10 mouse cellular contexts compared by ENCODE assay signal in the genomic region with DNA sequence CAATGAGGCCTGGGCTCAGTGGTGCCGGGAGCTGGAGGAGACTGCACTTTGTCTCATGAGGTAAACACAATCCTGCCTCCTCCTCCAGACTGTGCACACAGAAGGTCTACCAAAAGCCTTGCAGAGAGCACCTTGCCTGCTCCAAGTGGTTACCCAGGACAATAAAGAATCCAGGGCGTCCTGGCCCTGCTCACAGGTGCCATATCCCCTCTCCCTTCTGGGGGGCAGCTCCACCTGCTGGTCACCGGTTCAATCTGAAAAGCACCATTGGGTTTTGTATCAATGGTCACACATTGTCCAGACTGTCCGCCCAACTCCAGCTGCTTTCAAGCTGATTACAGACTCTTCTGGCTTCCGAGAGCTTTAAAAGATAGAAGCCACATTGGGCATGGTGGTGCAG. TPM values are rescaled to one million over a fixed set of nuclear protein-coding genes. Genes with fewer than 3 reads are reported as not detected.
DNase-seq lines count a peak whose midpoint lies in the region; ATAC-seq and TF ChIP-seq lines count a peak whose summit lies in the region.
"Had no signal": no experiment of that assay in that cellular context is flagged by ENCODE, and none has a peak within 500 bp of the region (broad histone marks: within the 10 kb centered on the region; RNA-seq: fewer than 3 reads in every experiment).

No protein-coding gene starts in this region.

- no peaks in the 10 kb centered on the region; the same call in 1 of the 2 replicates for H3K27me3 ChIP-seq in midbrain, postnatal 0 days (ENCODE audit: insufficient read depth, low read length)
- H3K27me3 ChIP-seq in midbrain, embryonic 15.5 days (replicated peaks): peaks cover 15% of the 10 kb centered on the region; the same call in 1 of the 2 replicates

- H3K4me3 ChIP-seq in midbrain, postnatal 0 days (ENCODE audit: low read depth, low read length): no peak overlapping the region
- no peak overlapping the region for H3K4me3 ChIP-seq in midbrain, embryonic 15.5 days

- TF ChIP-seq CTCF in midbrain, postnatal 0 days (IDR thresholded peaks at IDR 0.05): peak; percentile 47

- 55% methylated on average over 5 of the region's 5 CpGs for WGBS in midbrain, postnatal 0 days
- WGBS in midbrain, embryonic 15.5 days: 57% methylated on average over 5 of the region's 5 CpGs

- H3K4me2 ChIP-seq in midbrain, postnatal 0 days (ENCODE audit: low read depth, low read length, poor library complexity, severe bottlenecking): no peak overlapping the region
- H3K4me2 ChIP-seq in midbrain, embryonic 15.5 days: no peak overlapping the region

- intact Hi-C loops in left cerebral cortex, postnatal 36 days (cut with DNase I): no loop called here

- no peaks in the 10 kb centered on the region for H3K4me1 ChIP-seq in midbrain, postnatal 0 days (ENCODE audit: insufficient read depth, low read length)
- peaks cover 13% of the 10 kb centered on the region for H3K4me1 ChIP-seq in midbrain, embryonic 15.5 days

- no peaks in the 10 kb centered on the region; the same call in 1 of the 2 replicates for H3K9me3 ChIP-seq in midbrain, postnatal 0 days (ENCODE audit: low read length)
- no peaks in the 10 kb centered on the region for H3K9me3 ChIP-seq in midbrain, embryonic 15.5 days

- DNase-seq in adrenal gland, adult 2 months: peak; percentile 20
- no peak for DNase-seq in adrenal gland, postnatal 4 days (ENCODE audit: low spot score in 2 of 2)
- DNase-seq in midbrain, postnatal 0 days (ENCODE audit: low spot score): no peak
- DNase-seq in kidney, adult 8-10 months: peak; percentile 29 to 44
- no peak for DNase-seq in left cerebral cortex, postnatal 36 days (ENCODE audit: low spot score in 2 of 2)
- DNase-seq: cerebellum, adult 9-10 months had no signal

- no peak for ATAC-seq in midbrain, postnatal 0 days (ENCODE audit: low FRiP score)
- ATAC-seq in midbrain, embryonic 15.5 days (replicated peaks): no peak
- peak; percentile 39; the same call in 1 of the 2 replicates for ATAC-seq in neutrophil, adult 5-6 weeks (ENCODE audit: extremely low read depth, insufficient number of reproducible peaks, low FRiP score, poor library complexity, severe bottlenecking)
- ATAC-seq in erythroid progenitor cell, adult 5-6 weeks (replicated peaks; ENCODE audit: low FRiP score, poor library complexity, severe bottlenecking): no peak

- H3K27ac ChIP-seq in midbrain, postnatal 0 days (ENCODE audit: low read depth, low read length): no peak overlapping the region
- no peak overlapping the region for H3K27ac ChIP-seq in midbrain, embryonic 15.5 days

- no peak overlapping the region for H3K9ac ChIP-seq in midbrain, postnatal 0 days (replicated peaks; ENCODE audit: low read length, poor library complexity, severe bottlenecking)
- no peak overlapping the region for H3K9ac ChIP-seq in midbrain, embryonic 15.5 days

- no peaks in the 10 kb centered on the region for H3K36me3 ChIP-seq in midbrain, postnatal 0 days (ENCODE audit: insufficient read depth, low read length)
- H3K36me3 ChIP-seq in midbrain, embryonic 15.5 days (replicated peaks): no peaks in the 10 kb centered on the region

RNA-seq across cellular contexts. Expression of a gene that starts 32.0 kb away (rescaled TPM):
- total RNA-seq in adrenal gland, adult 2 months (2021): 100 to 1,000 TPM; 103 to 108 TPM
- polyA plus RNA-seq in adrenal gland, adult 2 months (2012; rRNA removed): 2.7 and 4.1 TPM in 2 replicates
- total RNA-seq in adrenal gland, postnatal 4 days (2021): 100 to 1,000 TPM; 141 to 143 TPM
- 40.8 and 61.8 TPM in 2 replicates for total RNA-seq in midbrain, postnatal 0 days (2014; rRNA removed)
- polyA plus RNA-seq in midbrain, postnatal 0 days (2015; fragmentation: Nextera tagmentation; extraction: Ambion mirVana): 71.9 and 77.0 TPM in 2 replicates
- 83.7 and 88.1 TPM in 2 replicates for polyA plus RNA-seq in midbrain, embryonic 15.5 days (2015; fragmentation: Nextera tagmentation; extraction: Ambion mirVana)
- total RNA-seq in neutrophil, adult 5-6 weeks (2017): 107 and 116 TPM in 2 replicates
- total RNA-seq in left cerebral cortex, postnatal 36 days (2021): 10 to 100 TPM; 75.9 to 96.3 TPM
- total RNA-seq in erythroid progenitor cell, adult 5-6 weeks (2015; ENCODE audit: low replicate concordance): 35.6 and 51.9 TPM in 2 replicates
- 21.7 and 36.5 TPM in 2 replicates for total RNA-seq in erythroid progenitor cell, adult 5-6 weeks (2017; ENCODE audit: low replicate concordance)

RNA-seq across cellular contexts. Expression of a gene that starts 42.9 kb away (rescaled TPM):
- total RNA-seq in adrenal gland, adult 2 months (2021): 1 to 10 TPM in 1 of 2 experiments, under 1 TPM in 1; 0.61 to 1.1 TPM
- 0.18 TPM in 1 of 2 replicates, not detected in the other for polyA plus RNA-seq in adrenal gland, adult 2 months (2012; rRNA removed)
- 1 to 10 TPM; 1.2 to 1.9 TPM for total RNA-seq in adrenal gland, postnatal 4 days (2021)
- 6.7 TPM in 2 replicates for total RNA-seq in midbrain, postnatal 0 days (2014; rRNA removed)
- polyA plus RNA-seq in midbrain, postnatal 0 days (2015; fragmentation: Nextera tagmentation; extraction: Ambion mirVana): 6.2 and 6.3 TPM in 2 replicates
- polyA plus RNA-seq in midbrain, embryonic 15.5 days (2015; fragmentation: Nextera tagmentation; extraction: Ambion mirVana): 3.3 and 4.2 TPM in 2 replicates
- total RNA-seq in neutrophil, adult 5-6 weeks (2017): 0.25 and 1.7 TPM in 2 replicates
- 1 to 10 TPM; 5.0 to 7.4 TPM for total RNA-seq in left cerebral cortex, postnatal 36 days (2021)
- total RNA-seq in erythroid progenitor cell, adult 5-6 weeks (2015; ENCODE audit: low replicate concordance): not detected in 2 replicates
- total RNA-seq in erythroid progenitor cell, adult 5-6 weeks (2017; ENCODE audit: low replicate concordance): not detected in 2 replicates
- polyA plus RNA-seq: C2C12 had no signal

Comparison
In these comparisons a context has a peak if more than half of its experiments do, and no peak if none do; other contexts are left out.
1. DNase-seq: peak in adrenal gland, adult 2 months (single experiment) and kidney, adult 8-10 months (2 of 2); none in adrenal gland, postnatal 4 days (0 of 2), midbrain, postnatal 0 days (single experiment) and left cerebral cortex, postnatal 36 days (0 of 2).